25 mouse cellular contexts compared by ENCODE assay signal in genomic region chr12:40118872-40119271, GRCm38 (mm10). TPM values are rescaled to one million over a fixed set of nuclear protein-coding genes. Genes with fewer than 3 reads are reported as not detected.
DNase-seq lines count a peak whose midpoint lies in the region; ATAC-seq and TF ChIP-seq lines count a peak whose summit lies in the region.
"Had no signal": no experiment of that assay in that cellular context is flagged by ENCODE, and none has a peak within 500 bp of the region (broad histone marks: within the 10 kb centered on the region; RNA-seq: fewer than 3 reads in every experiment).

No protein-coding gene starts in this region.

- H3K36me3 ChIP-seq in forebrain, embryonic 11.5 days (ENCODE audit: control insufficient read depth, insufficient read depth, low read length), result no peaks in the 10 kb centered on the region
- H3K36me3 ChIP-seq in hindbrain, postnatal 0 days (ENCODE audit: insufficient read depth, low read length), result no peaks in the 10 kb centered on the region
- H3K36me3 ChIP-seq: embryonic facial prominence, embryonic 13.5 days; embryonic facial prominence, embryonic 15.5 days; forebrain, embryonic 10.5 days; forebrain, embryonic 15.5 days had no signal

- TF ChIP-seq CTCF in hindbrain, postnatal 0 days (IDR thresholded peaks at IDR 0.05; ENCODE audit: low read depth), result no peak

- DNase-seq in 416B (ENCODE audit: low read depth), result peak; percentile 17
- no peak for DNase-seq in forebrain, embryonic 11.5 days (ENCODE audit: low spot score)
- no peak for DNase-seq in hindbrain, postnatal 0 days (ENCODE audit: low spot score)
- DNase-seq in heart, adult 9 months (ENCODE audit: low spot score in 2 of 2), result no peak
- DNase-seq: adrenal gland, adult 8-10 months; adrenal gland, postnatal 14 days; adrenal gland, postnatal 36 days; B cell, adult 2 months; cerebellum, adult 11-12 months; cerebellum, adult 2 months; cerebellum, adult 9-10 months; cerebellum, postnatal 10 days; cerebellum, postnatal 25 days; embryo, embryonic 11 days; forebrain, postnatal 0 days had no signal

- H3K4me3 ChIP-seq in forebrain, embryonic 11.5 days (ENCODE audit: low read depth, low read length), result no peak overlapping the region
- H3K4me3 ChIP-seq in hindbrain, postnatal 0 days (ENCODE audit: low read length), result no peak overlapping the region
- H3K4me3 ChIP-seq: embryonic facial prominence, embryonic 13.5 days; embryonic facial prominence, embryonic 15.5 days; erythroblast, embryonic 14.5 days; forebrain, embryonic 10.5 days; forebrain, embryonic 13.5 days; forebrain, embryonic 15.5 days had no signal

- no peaks in the 10 kb centered on the region for H3K4me1 ChIP-seq in forebrain, embryonic 11.5 days (replicated peaks; ENCODE audit: control insufficient read depth, insufficient read depth, low read length)
- H3K4me1 ChIP-seq in hindbrain, postnatal 0 days (ENCODE audit: insufficient read depth, low read length), result no peaks in the 10 kb centered on the region
- H3K4me1 ChIP-seq: embryonic facial prominence, embryonic 13.5 days; embryonic facial prominence, embryonic 15.5 days; forebrain, embryonic 10.5 days; forebrain, embryonic 13.5 days; forebrain, embryonic 15.5 days had no signal

- no peak overlapping the region for H3K4me2 ChIP-seq in forebrain, embryonic 11.5 days (ENCODE audit: low read depth, low read length, severe bottlenecking)
- H3K4me2 ChIP-seq in hindbrain, postnatal 0 days (ENCODE audit: low read depth, low read length), result no peak overlapping the region
- H3K4me2 ChIP-seq: embryonic facial prominence, embryonic 13.5 days; embryonic facial prominence, embryonic 15.5 days; forebrain, embryonic 13.5 days; forebrain, embryonic 15.5 days had no signal

- 82% methylated on average over 2 of the region's 2 CpGs for WGBS in forebrain, embryonic 11.5 days
- WGBS in hindbrain, postnatal 0 days, result 79% methylated on average over 2 of the region's 2 CpGs

- no peaks in the 10 kb centered on the region for H3K9me3 ChIP-seq in forebrain, embryonic 11.5 days (ENCODE audit: control insufficient read depth, low read length)
- H3K9me3 ChIP-seq in hindbrain, postnatal 0 days (ENCODE audit: low read length), result no peaks in the 10 kb centered on the region
- H3K9me3 ChIP-seq: embryonic facial prominence, embryonic 13.5 days; embryonic facial prominence, embryonic 15.5 days; forebrain, embryonic 10.5 days; forebrain, embryonic 13.5 days; forebrain, embryonic 15.5 days had no signal

- no peaks in the 10 kb centered on the region for H3K27me3 ChIP-seq in forebrain, embryonic 11.5 days (ENCODE audit: control insufficient read depth, insufficient read depth, low read length)
- H3K27me3 ChIP-seq in hindbrain, postnatal 0 days (ENCODE audit: insufficient read depth, low read length), result no peaks in the 10 kb centered on the region
- H3K27me3 ChIP-seq: embryonic facial prominence, embryonic 13.5 days; embryonic facial prominence, embryonic 15.5 days; forebrain, embryonic 13.5 days; forebrain, embryonic 15.5 days; Patski had no signal

- ATAC-seq in CD4-positive, CD25-positive, alpha-beta regulatory T cell, adult 4 months, result peak; percentile 22
- 0 out of 2 replicates have a peak, but pooled peaks have one; percentile 22 for ATAC-seq in common myeloid progenitor, adult 5-6 weeks (replicated peaks; ENCODE audit: low read depth, poor library complexity, severe bottlenecking)
- peak; percentile 65 for ATAC-seq in megakaryocyte-erythroid progenitor cell, adult 5-6 weeks (replicated peaks; ENCODE audit: low FRiP score, low TSS enrichment, poor library complexity, severe bottlenecking)
- no peak for ATAC-seq in forebrain, embryonic 11.5 days (replicated peaks; ENCODE audit: low FRiP score)
- ATAC-seq in hindbrain, postnatal 0 days, result no peak
- ATAC-seq: forebrain, embryonic 13.5 days; forebrain, embryonic 15.5 days; forebrain, postnatal 0 days; Patski had no signal

- no peak overlapping the region for H3K27ac ChIP-seq in forebrain, embryonic 11.5 days (ENCODE audit: low read depth, low read length)
- no peak overlapping the region for H3K27ac ChIP-seq in hindbrain, postnatal 0 days
- H3K27ac ChIP-seq: embryonic facial prominence, embryonic 13.5 days; embryonic facial prominence, embryonic 15.5 days; forebrain, embryonic 10.5 days; forebrain, embryonic 13.5 days; forebrain, embryonic 15.5 days had no signal

- no peak overlapping the region for H3K9ac ChIP-seq in forebrain, embryonic 11.5 days (ENCODE audit: low read length)
- H3K9ac ChIP-seq in hindbrain, postnatal 0 days (replicated peaks; ENCODE audit: low read length), result no peak overlapping the region
- H3K9ac ChIP-seq: embryonic facial prominence, embryonic 13.5 days; embryonic facial prominence, embryonic 15.5 days; forebrain, embryonic 13.5 days; forebrain, embryonic 15.5 days; forebrain, postnatal 0 days had no signal

RNA-seq across cellular contexts. Expression of gene Scin, which starts 15.2 kb away (rescaled TPM):
- 1 to 10 TPM; 1.0 to 4.1 TPM for polyA plus RNA-seq in CD4-positive, CD25-positive, alpha-beta regulatory T cell, adult 4 months (2017; shearing (Covaris generic))
- total RNA-seq in common myeloid progenitor, adult 5-6 weeks (2017), result 14.5 and 15.6 TPM in 2 replicates
- total RNA-seq in megakaryocyte-erythroid progenitor cell, adult 5-6 weeks (2014; fragmentation: Nextera tagmentation), result 12.1 and 12.7 TPM in 2 replicates
- total RNA-seq in megakaryocyte-erythroid progenitor cell, adult 5-6 weeks (2017), result 31.9 and 62.5 TPM in 2 replicates
- 0.13 TPM in 1 of 2 replicates, not detected in the other for polyA plus RNA-seq in forebrain, embryonic 11.5 days (2014; fragmentation: Nextera tagmentation; extraction: Ambion mirVana)
- not detected in 2 replicates for total RNA-seq in hindbrain, postnatal 0 days (2014; rRNA removed)
- 0.05 TPM in 1 of 2 replicates, not detected in the other for polyA plus RNA-seq in hindbrain, postnatal 0 days (2015; fragmentation: Nextera tagmentation; extraction: Ambion mirVana)
- polyA plus RNA-seq: forebrain, embryonic 10.5 days; forebrain, embryonic 13.5 days; forebrain, embryonic 15.5 days had no signal

Comparison
In these comparisons a context has a peak if more than half of its experiments do, and no peak if none do; other contexts are left out.
1. ATAC-seq: peak in CD4-positive, CD25-positive, alpha-beta regulatory T cell, adult 4 months (single experiment), common myeloid progenitor, adult 5-6 weeks (single experiment) and megakaryocyte-erythroid progenitor cell, adult 5-6 weeks (single experiment); none in forebrain, embryonic 11.5 days (single experiment) and hindbrain, postnatal 0 days (single experiment).
2. RNA of gene Scin, which starts 15.2 kb away (total RNA-seq): 12.1 to 62.5 TPM in megakaryocyte-erythroid progenitor cell, adult 5-6 weeks and 14.5 to 15.6 TPM in common myeloid progenitor, adult 5-6 weeks; not detected in hindbrain, postnatal 0 days; every median in the first group is over 10 times any median in the second.